Mouse (Mus musculus) limb, embryonic 11.5 days (tissue): ENCODE data around the gene Lmod1. TPM values are rescaled to one million over a fixed set of nuclear protein-coding genes. Genes with fewer than 3 reads are reported as not detected.
"Not testable (repeated sequence)": the region's sequence is repeated elsewhere in the genome, so short reads cannot be mapped to it uniquely, and the experiment has no call there.

Source experiments
- ATAC-seq: fragments of 200-750 bp; cut with Nextera tagmentation; 2 replicates; pipeline ENCODE4 v1.8.0; 2017; ENCODE audit warnings: low read depth; ENCODE audit not compliant: insufficient number of reproducible peaks, low FRiP score, low TSS enrichment
- DNase-seq: peaks from one replicate; pipeline ENCODE4 v3.0.0-alpha.2; 2015; ENCODE audit warnings: low spot score
- H3K27ac ChIP-seq: fragments of 300-500 bp; sonication (generic); replicated peaks from 2 replicates; pipeline ENCODE4 v1.5.1; 2014; ENCODE audit warnings: low read depth, mild to moderate bottlenecking, low read length
- H3K27me3 ChIP-seq: fragments of 300-500 bp; sonication (generic); 2 replicates; pipeline ENCODE4 v1.6.1; 2014; ENCODE audit warnings: mild to moderate bottlenecking, low read length, mixed read lengths; ENCODE audit not compliant: control insufficient read depth, insufficient read depth
- H3K36me3 ChIP-seq: fragments of 300-500 bp; sonication (generic); 2 replicates; pipeline ENCODE4 v1.6.1; 2014; ENCODE audit warnings: mild to moderate bottlenecking, low read length, moderate library complexity, mixed read lengths; ENCODE audit not compliant: control insufficient read depth, insufficient read depth
- H3K4me1 ChIP-seq: fragments of 300-500 bp; sonication (generic); 2 replicates; pipeline ENCODE4 v1.6.1; 2014; ENCODE audit warnings: low read length, mixed read lengths; ENCODE audit not compliant: control insufficient read depth, insufficient read depth
- H3K4me2 ChIP-seq: fragments of 300-500 bp; sonication (generic); 2 replicates; pipeline ENCODE4 v1.6.1; 2014; ENCODE audit warnings: low read depth, mild to moderate bottlenecking, moderate library complexity; ENCODE audit not compliant: severe bottlenecking
- H3K4me3 ChIP-seq: fragments of 300-500 bp; sonication (generic); 2 replicates; pipeline ENCODE4 v1.5.1; 2014; ENCODE audit warnings: low read depth, low read length
- H3K9ac ChIP-seq: fragments of 300-500 bp; sonication (generic); 2 replicates; pipeline ENCODE4 v1.6.1; 2014; ENCODE audit warnings: mild to moderate bottlenecking, low read length
- H3K9me3 ChIP-seq: fragments of 300-500 bp; sonication (generic); 2 replicates; pipeline ENCODE4 v1.6.1; 2016; ENCODE audit warnings: low read length; ENCODE audit not compliant: control insufficient read depth
- WGBS: fragments of 180-500 bp; shearing (Covaris S2); extraction: QIAGEN DNeasy Blood & Tissue Kit; methylation state at CpG from one replicate; pipeline ENCODE4 v1.1.7; 2014; 5-methylcytosine and 5-hydroxymethylcytosine counted together
- polyA plus RNA-seq: library from polyadenylated mRNA; unstranded; fragments of >200 nt; fragmentation: Nextera tagmentation; extraction: Ambion mirVana; gene quantifications from 2 replicates; pipeline ENCODE4 v1.2.1, GENCODE M21; 2014

Lmod1 gene
- polyA plus RNA-seq, 1 experiment from 2014 or later: 0.39 TPM

DNA sequence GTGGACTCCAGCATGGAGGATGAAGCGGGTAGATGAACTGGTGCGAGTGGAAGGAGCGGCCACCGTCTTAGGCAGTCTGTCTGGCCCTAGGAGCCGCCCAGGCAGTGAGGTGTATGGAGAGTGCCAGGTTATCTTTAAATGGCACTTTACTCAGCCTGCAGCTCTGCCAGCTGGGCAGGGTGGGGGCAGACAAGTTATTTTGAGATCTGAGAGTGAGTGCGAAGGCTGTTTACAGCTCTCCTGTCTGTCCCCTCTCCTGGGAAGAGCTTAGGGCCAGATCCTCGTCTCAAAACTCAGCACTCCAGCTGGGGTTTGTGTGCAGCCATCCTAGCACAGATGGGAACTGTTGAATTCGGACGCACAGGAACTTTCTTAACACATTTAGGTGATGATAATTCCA is 54.0 kb downstream of the Lmod1 start:
- DNase-seq (no peak), ATAC-seq (no peak)
- Histone ChIP-seq H3K4me1 (peaks cover 12% of the 10 kb centered on the region), H3K9ac (no peak overlapping the region), H3K9me3 (no peaks in the 10 kb centered on the region), H3K27me3 (no peaks in the 10 kb centered on the region), H3K27ac (no peak overlapping the region), H3K4me2 (no peak overlapping the region), H3K36me3 (peaks cover 2% of the 10 kb centered on the region; the same call in 1 of the 2 replicates), H3K4me3 (no peak overlapping the region)
- WGBS: 62% methylated on average over 9 of the region's 9 CpGs

- no peak overlapping the region for H3K27ac ChIP-seq
Measured at GRCm38 (mm10) chr1:135379048-135379447, 54.4 kb downstream of the Lmod1 start.

DNA sequence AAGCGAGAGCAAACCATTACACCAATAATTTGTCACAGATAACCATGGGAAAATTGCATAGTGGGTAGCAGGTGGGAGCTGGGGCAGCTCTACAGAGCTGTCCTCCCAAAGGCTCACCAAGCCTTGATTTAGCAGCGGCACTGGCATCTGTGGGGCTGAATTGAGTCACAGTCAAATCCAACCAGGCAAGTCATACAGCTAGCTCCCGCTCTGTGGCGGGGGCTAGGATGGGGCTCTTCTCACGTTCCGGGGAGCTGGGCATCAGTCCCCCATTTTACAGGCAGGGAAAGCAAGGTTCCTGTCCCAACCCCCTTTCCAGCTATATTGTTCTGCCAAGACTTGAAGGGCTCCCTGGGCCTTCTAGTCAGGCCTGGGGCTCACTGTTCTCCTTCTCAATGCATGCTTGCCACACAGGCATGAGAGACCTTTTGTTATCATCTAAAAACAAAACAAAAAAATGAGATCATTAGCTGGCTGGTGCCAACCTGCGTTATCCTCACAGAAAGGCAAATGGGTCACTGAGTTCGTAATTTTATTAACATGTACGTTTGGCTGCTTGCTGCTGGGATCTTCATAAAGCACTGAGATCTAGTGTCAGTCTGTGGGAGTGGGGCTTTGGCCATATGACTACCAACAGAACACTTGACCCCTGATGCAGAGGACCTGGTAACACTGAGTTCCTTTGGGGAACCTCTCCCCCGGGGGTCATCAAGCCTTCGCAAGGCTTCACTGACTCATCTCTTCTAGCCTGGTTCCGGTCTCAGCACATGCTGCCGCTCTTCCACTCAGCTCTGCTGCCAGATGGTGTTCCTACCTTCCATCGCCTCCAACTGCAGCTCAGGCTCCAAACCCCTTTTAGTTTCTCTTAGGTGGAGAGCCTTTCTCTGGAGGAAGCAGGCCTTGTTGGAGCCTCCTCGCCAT is 55.7 kb downstream of the Lmod1 start:
- ATAC-seq (no peak), DNase-seq (no peak)
- Histone ChIP-seq H3K27me3 (no peaks in the 10 kb centered on the region), H3K9ac (no peak overlapping the region), H3K9me3 (no peaks in the 10 kb centered on the region), H3K4me1 (peaks cover 2% of the 10 kb centered on the region; the same call in 1 of the 2 replicates), H3K36me3 (peaks cover 10% of the 10 kb centered on the region; the same call in 1 of the 2 replicates), H3K27ac (no peak overlapping the region), H3K4me2 (no peak overlapping the region), H3K4me3 (no peak overlapping the region)
- 79% methylated on average over 15 of the region's 15 CpGs for WGBS

More at GRCm38 (mm10) chr1:135379048-135379447, 54.4 kb downstream of the Lmod1 start:
- ATAC-seq (no peak), DNase-seq (no peak)
- Histone ChIP-seq H3K9me3 (no peaks in the 10 kb centered on the region), H3K4me1 (peaks cover 9% of the 10 kb centered on the region), H3K27me3 (no peaks in the 10 kb centered on the region), H3K4me2 (no peak overlapping the region), H3K36me3 (peaks cover 6% of the 10 kb centered on the region; the same call in 1 of the 2 replicates), H3K9ac (no peak overlapping the region), H3K4me3 (no peak overlapping the region)
- WGBS: 64% methylated on average over 2 of the region's 2 CpGs

- H3K4me2 ChIP-seq: not testable (repeated sequence)
Measured at GRCm38 (mm10) chr1:135381560-135381959, 57.0 kb downstream of the Lmod1 start.

DNA sequence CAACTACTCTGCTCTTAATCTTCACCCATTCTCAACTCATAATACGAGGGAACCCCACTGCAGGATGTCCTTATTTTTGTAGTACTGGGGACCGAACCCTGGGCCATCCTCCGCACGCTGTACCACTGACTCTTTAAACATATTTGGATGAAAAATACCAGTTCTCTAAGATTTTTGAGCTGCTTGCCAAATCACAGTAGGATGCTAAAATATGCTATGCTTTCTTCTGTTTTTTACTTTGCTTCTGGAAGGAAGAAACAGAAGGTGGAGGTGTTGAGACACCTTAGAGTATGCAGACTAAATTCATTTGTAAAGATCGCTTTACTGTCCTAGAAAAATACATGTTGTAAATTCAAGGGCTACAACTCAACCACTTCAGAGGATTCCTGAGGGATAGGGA is 59.6 kb downstream of the Lmod1 start:
- ATAC-seq: no peak

More at GRCm38 (mm10) chr1:135381560-135381959, 57.0 kb downstream of the Lmod1 start:
- not testable (repeated sequence) for H3K9ac ChIP-seq, H3K4me1 ChIP-seq, H3K4me3 ChIP-seq, DNase-seq, H3K27ac ChIP-seq, H3K27me3 ChIP-seq, ATAC-seq, H3K9me3 ChIP-seq
- peaks cover 11% of the 10 kb centered on the region; the same call in 1 of the 2 replicates for H3K36me3 ChIP-seq
- 64% methylated on average over 6 of the region's 6 CpGs for WGBS

GRCm38 (mm10) chr1:135385161-135385560 is 60.6 kb downstream of the Lmod1 start:
- no peak overlapping the region for H3K9ac ChIP-seq
- no peaks in the 10 kb centered on the region for H3K4me1 ChIP-seq
- no peaks in the 10 kb centered on the region for H3K9me3 ChIP-seq
- ATAC-seq: no peak
- no peaks in the 10 kb centered on the region for H3K27me3 ChIP-seq
- no peak overlapping the region for H3K27ac ChIP-seq
- DNase-seq: no peak
- WGBS: 87% methylated on average over 9 of the region's 9 CpGs
- H3K36me3 ChIP-seq: peaks cover 30% of the 10 kb centered on the region
- no peak overlapping the region for H3K4me3 ChIP-seq
- no peak overlapping the region for H3K4me2 ChIP-seq

More for the DNA sequence above, 59.6 kb downstream of the Lmod1 start:
- Histone ChIP-seq H3K9me3 (no peaks in the 10 kb centered on the region), H3K36me3 (peaks cover 26% of the 10 kb centered on the region), H3K4me1 (no peaks in the 10 kb centered on the region), H3K27ac (no peak overlapping the region), H3K4me3 (no peak overlapping the region), H3K4me2 (no peak overlapping the region), H3K9ac (no peak overlapping the region), H3K27me3 (no peaks in the 10 kb centered on the region)
- no peak for DNase-seq
- WGBS: 96% methylated on average over 5 of the region's 5 CpGs

GRCm38 (mm10) chr1:135399466-135399865 is 74.9 kb downstream of the Lmod1 start:
- no peak overlapping the region for H3K4me2 ChIP-seq
- ATAC-seq (no peak), DNase-seq (no peak)
- no peaks in the 10 kb centered on the region for H3K27me3 ChIP-seq
- H3K9me3 ChIP-seq: no peaks in the 10 kb centered on the region
- no peak overlapping the region for H3K4me3 ChIP-seq
- H3K36me3 ChIP-seq: peaks cover 37% of the 10 kb centered on the region
- no peak overlapping the region for H3K27ac ChIP-seq
- no peak overlapping the region for H3K9ac ChIP-seq
- 96% methylated on average over 5 of the region's 5 CpGs for WGBS
- H3K4me1 ChIP-seq: no peaks in the 10 kb centered on the region

DNA sequence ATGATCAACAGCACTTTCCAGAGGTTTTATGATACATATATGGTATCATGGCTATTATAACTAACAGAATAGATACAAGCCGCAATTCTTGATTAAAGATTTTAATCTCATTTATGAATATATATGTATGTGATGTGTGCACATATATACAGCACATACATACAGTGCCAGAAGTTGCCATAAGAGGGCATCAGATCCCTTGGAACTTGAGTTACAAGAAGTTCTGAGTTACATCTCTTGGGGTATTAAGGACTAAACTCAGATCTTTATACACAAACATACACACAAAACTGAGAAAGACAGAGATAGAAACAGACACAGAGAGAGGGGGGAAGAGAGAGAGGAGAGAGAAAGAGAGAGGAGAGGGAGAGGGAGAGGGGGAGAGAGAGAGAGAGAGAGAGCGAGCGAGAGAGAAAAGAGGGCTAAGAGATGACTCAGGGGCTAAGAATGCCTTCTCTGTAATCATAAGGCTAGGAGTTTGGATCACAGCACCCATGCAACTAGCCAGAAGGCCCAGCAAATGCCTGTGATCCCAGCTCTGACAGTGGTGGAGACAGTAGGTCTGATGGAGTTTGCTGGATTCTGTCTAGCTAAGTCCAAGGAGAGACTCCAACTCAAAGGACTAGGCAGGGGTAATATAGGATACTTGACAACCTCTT is 77.0 kb downstream of the Lmod1 start:
- no peak for DNase-seq
- Histone ChIP-seq H3K27me3 (no peaks in the 10 kb centered on the region), H3K4me1 (no peaks in the 10 kb centered on the region), H3K4me2 (no peak overlapping the region), H3K36me3 (peaks cover 37% of the 10 kb centered on the region), H3K4me3 (no peak overlapping the region), H3K9me3 (no peaks in the 10 kb centered on the region), H3K9ac (no peak overlapping the region), H3K27ac (no peak overlapping the region)
- no peak for ATAC-seq
- 98% methylated on average over 3 of the region's 3 CpGs for WGBS
